Mouse (Mus musculus) cerebellum, adult 2 months (tissue): Measurements from ENCODE around the gene Gm47791.

Experiments
- CTCF ChIP-seq: fragments of 200-500 bp; IDR thresholded peaks from 2 replicates; pipeline ENCODE4 v1.5.1; 2011; ENCODE audit warnings: low read depth, mild to moderate bottlenecking, control low read depth, low read length, moderate library complexity, borderline replicate concordance; ENCODE audit not compliant: insufficient read depth
- POLR2A ChIP-seq: fragments of 200-500 bp; IDR thresholded peaks from 2 replicates; pipeline ENCODE4 v1.6.1; 2011; ENCODE audit warnings: low read length, control low read depth, borderline replicate concordance; ENCODE audit not compliant: insufficient read depth

GRCm38 (mm10) chr1:82820179-82820578 is 49.1 kb upstream of the Gm47791 start:
- no peak for TF ChIP-seq CTCF
- no peak for TF ChIP-seq POLR2A
